Comparison of ENCODE assay signal across 14 mouse cellular contexts in the genomic region with DNA sequence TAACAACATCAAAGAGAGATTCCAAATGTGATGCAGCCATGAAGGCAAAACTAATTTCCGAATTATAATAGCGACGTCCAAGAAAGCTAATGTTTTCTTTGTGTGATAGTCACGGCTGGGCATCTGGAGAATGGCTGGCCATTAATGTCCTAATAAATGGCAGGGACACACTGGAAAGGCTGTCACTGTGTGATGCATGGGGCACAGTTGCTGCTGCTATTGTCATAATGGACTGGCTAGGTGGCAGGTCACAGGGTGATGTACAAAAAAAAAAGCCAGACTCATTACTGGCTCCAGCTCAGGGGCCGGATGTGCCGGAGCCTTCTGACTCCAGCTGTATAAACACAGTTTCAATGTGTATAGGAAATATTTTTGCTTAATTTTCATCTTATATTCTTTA.
A peak's percentile ranks its signal among the peaks of the same experiment; 100 is the strongest.
DNase-seq lines count a peak whose midpoint lies in the region; ATAC-seq lines count a peak whose summit lies in the region.
"Had no signal": no experiment of that assay in that cellular context is flagged by ENCODE, and none has a peak within 500 bp of the region (broad histone marks: within the 10 kb centered on the region; RNA-seq: fewer than 3 reads in every experiment).

No protein-coding gene starts in this region.

- H3K36me3 ChIP-seq in midbrain, embryonic 12.5 days: no peaks in the 10 kb centered on the region
- H3K36me3 ChIP-seq in midbrain, embryonic 16.5 days (ENCODE audit: control insufficient read depth, insufficient read depth, low read length): no peaks in the 10 kb centered on the region
- H3K36me3 ChIP-seq: limb, embryonic 10.5 days; liver, embryonic 15.5 days had no signal

- DNase-seq in heart, adult 8-10 months (ENCODE audit: low spot score): peak; percentile 12
- no peak for DNase-seq in heart, postnatal 10 days
- peak; percentile 74 for DNase-seq in mesoderm, embryonic 11.5 days (ENCODE audit: low read depth, low spot score)
- DNase-seq in right cerebral cortex, adult 18-20 months: no peak
- DNase-seq in adipocyte (ENCODE audit: low spot score): no peak
- DNase-seq in testis, postnatal 10 days (ENCODE audit: low spot score): no peak
- DNase-seq: cerebellum, postnatal 10 days; kidney, adult 11 months; thymus, postnatal 14 days had no signal

- peak; percentile 49; the same call in 1 of the 2 replicates for ATAC-seq in midbrain, embryonic 12.5 days (ENCODE audit: low FRiP score, low read depth)
- ATAC-seq in midbrain, embryonic 16.5 days: no peak
- ATAC-seq: activated CD4-positive, CD25-positive, alpha-beta regulatory T cell, adult 4 months had no signal

- no peak overlapping the region for H3K4me3 ChIP-seq in midbrain, embryonic 12.5 days
- H3K4me3 ChIP-seq in midbrain, embryonic 16.5 days (ENCODE audit: low read depth, low read length): no peak overlapping the region
- H3K4me3 ChIP-seq: limb, embryonic 10.5 days; liver, embryonic 15.5 days had no signal

- no peak overlapping the region for H3K4me2 ChIP-seq in midbrain, embryonic 12.5 days (replicated peaks)
- H3K4me2 ChIP-seq in midbrain, embryonic 16.5 days (ENCODE audit: low read length): no peak overlapping the region
- H3K4me2 ChIP-seq: liver, embryonic 15.5 days had no signal

- H3K27ac ChIP-seq in midbrain, embryonic 12.5 days (replicated peaks): no peak overlapping the region
- no peak overlapping the region for H3K27ac ChIP-seq in midbrain, embryonic 16.5 days (ENCODE audit: low read length)
- H3K27ac ChIP-seq: limb, embryonic 10.5 days; liver, embryonic 15.5 days had no signal

- H3K27me3 ChIP-seq in midbrain, embryonic 12.5 days: peaks cover 7% of the 10 kb centered on the region; the same call in 1 of the 2 replicates
- no peaks in the 10 kb centered on the region for H3K27me3 ChIP-seq in midbrain, embryonic 16.5 days (ENCODE audit: control insufficient read depth, insufficient read depth, low read depth, low read length)
- H3K27me3 ChIP-seq: liver, embryonic 15.5 days had no signal

- peaks cover 14% of the 10 kb centered on the region for H3K4me1 ChIP-seq in midbrain, embryonic 12.5 days
- peaks cover 10% of the 10 kb centered on the region; the same call in 1 of the 2 replicates for H3K4me1 ChIP-seq in midbrain, embryonic 16.5 days (ENCODE audit: control insufficient read depth, insufficient read depth, low read length)
- H3K4me1 ChIP-seq: liver, embryonic 15.5 days had no signal

- intact Hi-C loops in heart, postnatal 10 days (cut with DNase I): no loop called here

- no peak overlapping the region for H3K9ac ChIP-seq in midbrain, embryonic 12.5 days (replicated peaks)
- no peak overlapping the region for H3K9ac ChIP-seq in midbrain, embryonic 16.5 days (ENCODE audit: low read depth, low read length)
- H3K9ac ChIP-seq: liver, embryonic 15.5 days had no signal

- H3K9me3 ChIP-seq in midbrain, embryonic 12.5 days: no peaks in the 10 kb centered on the region
- H3K9me3 ChIP-seq in midbrain, embryonic 16.5 days (replicated peaks; ENCODE audit: control insufficient read depth, low read length, poor library complexity, severe bottlenecking): no peaks in the 10 kb centered on the region
- H3K9me3 ChIP-seq: limb, embryonic 10.5 days; liver, embryonic 15.5 days had no signal

- WGBS in midbrain, embryonic 12.5 days: 31% methylated on average over 6 of the region's 6 CpGs
- WGBS in midbrain, embryonic 16.5 days: 27% methylated on average over 6 of the region's 6 CpGs

Comparison
In these comparisons a context has a peak if more than half of its experiments do, and no peak if none do; other contexts are left out.
1. DNase-seq: peak in heart, adult 8-10 months (single experiment) and mesoderm, embryonic 11.5 days (single experiment); none in heart, postnatal 10 days (0 of 2), right cerebral cortex, adult 18-20 months (single experiment), adipocyte (single experiment) and testis, postnatal 10 days (single experiment).